7 mouse cellular contexts compared by ENCODE assay signal in the genomic region with DNA sequence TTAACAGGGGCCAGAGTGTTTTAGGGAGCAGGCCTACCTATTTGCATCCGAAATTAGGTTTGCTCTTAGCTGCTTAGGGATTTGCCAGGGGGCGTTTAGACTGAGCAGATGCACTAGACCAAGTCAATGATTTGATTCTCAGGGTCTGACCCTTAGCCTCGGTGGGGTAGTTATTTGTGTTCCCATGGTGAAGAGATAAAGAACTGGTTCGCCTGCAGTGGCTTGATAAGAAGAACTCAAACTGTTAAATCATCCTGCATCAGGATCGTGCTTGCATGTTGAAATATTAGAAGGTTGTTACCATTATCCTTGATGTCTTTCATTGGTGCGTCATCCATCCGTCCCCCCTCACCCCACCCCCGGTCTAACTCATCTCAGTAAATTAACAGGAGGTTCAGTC. TPM values are rescaled to one million over a fixed set of nuclear protein-coding genes. Genes with fewer than 3 reads are reported as not detected.
DNase-seq lines count a peak whose midpoint lies in the region; ATAC-seq and TF ChIP-seq lines count a peak whose summit lies in the region.

No protein-coding gene starts in this region.

- H3K9me3 ChIP-seq in intestine, embryonic 14.5 days (ENCODE audit: control insufficient read depth, low read length), result no peaks in the 10 kb centered on the region
- no peaks in the 10 kb centered on the region for H3K9me3 ChIP-seq in midbrain, postnatal 0 days (ENCODE audit: low read length)

- peak; percentile 37 for ATAC-seq in intestine, embryonic 14.5 days (replicated peaks; ENCODE audit: low FRiP score, low TSS enrichment, low read depth)
- ATAC-seq in midbrain, postnatal 0 days (ENCODE audit: low FRiP score), result no peak

- WGBS in intestine, embryonic 14.5 days, result 18% methylated on average over 8 of the region's 8 CpGs
- 21% methylated on average over 8 of the region's 8 CpGs for WGBS in midbrain, postnatal 0 days

- H3K4me1 ChIP-seq in intestine, embryonic 14.5 days (replicated peaks; ENCODE audit: control insufficient read depth, insufficient read depth, low read length), result peaks cover 2% of the 10 kb centered on the region; the same call in 1 of the 2 replicates
- no peaks in the 10 kb centered on the region for H3K4me1 ChIP-seq in midbrain, postnatal 0 days (ENCODE audit: insufficient read depth, low read length)

- peak overlapping the region; percentile 44 for H3K4me2 ChIP-seq in intestine, embryonic 14.5 days (ENCODE audit: low read length)
- H3K4me2 ChIP-seq in midbrain, postnatal 0 days (ENCODE audit: low read depth, low read length, poor library complexity, severe bottlenecking), result peak overlapping the region; percentile 52

- DNase-seq in layer of hippocampus, postnatal 14 days (ENCODE audit: low spot score in 2 of 2), result peak; percentile 12 to 15
- DNase-seq in layer of hippocampus, adult 9-10 months (ENCODE audit: low spot score), result no peak
- DNase-seq in NIH3T3 (ENCODE audit: low read depth), result peak; percentile 61
- DNase-seq in embryo, embryonic 9.5 days (ENCODE audit: extremely low spot score), result peak; percentile 23
- DNase-seq in intestine, embryonic 14.5 days (ENCODE audit: low spot score), result peak; percentile 53
- peak; percentile 2 for DNase-seq in midbrain, postnatal 0 days (ENCODE audit: low spot score)
- DNase-seq in urinary bladder, adult 2 months (ENCODE audit: low spot score), result no peak

- TF ChIP-seq CTCF in midbrain, postnatal 0 days (IDR thresholded peaks at IDR 0.05), result no peak

- peak overlapping the region; percentile 52 for H3K4me3 ChIP-seq in intestine, embryonic 14.5 days (ENCODE audit: low read depth, low read length)
- H3K4me3 ChIP-seq in midbrain, postnatal 0 days (ENCODE audit: low read depth, low read length), result peak overlapping the region; percentile 52

- no peak overlapping the region for H3K9ac ChIP-seq in intestine, embryonic 14.5 days (ENCODE audit: low read length)
- 0 out of 2 replicates have a peak overlapping the region, but pooled peaks have one; percentile 87 for H3K9ac ChIP-seq in midbrain, postnatal 0 days (replicated peaks; ENCODE audit: low read length, poor library complexity, severe bottlenecking)

- no peaks in the 10 kb centered on the region for H3K27me3 ChIP-seq in intestine, embryonic 14.5 days (replicated peaks; ENCODE audit: control insufficient read depth, insufficient read depth, low read length)
- H3K27me3 ChIP-seq in midbrain, postnatal 0 days (ENCODE audit: insufficient read depth, low read length), result no peaks in the 10 kb centered on the region

- H3K27ac ChIP-seq in intestine, embryonic 14.5 days (ENCODE audit: low read depth), result peak overlapping the region; percentile 57; the same call in 1 of the 2 replicates
- peak overlapping the region; percentile 94 for H3K27ac ChIP-seq in midbrain, postnatal 0 days (ENCODE audit: low read depth, low read length)

- H3K36me3 ChIP-seq in intestine, embryonic 14.5 days (ENCODE audit: control insufficient read depth, insufficient read depth, low read length), result no peaks in the 10 kb centered on the region
- H3K36me3 ChIP-seq in midbrain, postnatal 0 days (ENCODE audit: insufficient read depth, low read length), result no peaks in the 10 kb centered on the region

RNA-seq across cellular contexts. Expression of a gene that starts 1.7 kb away (rescaled TPM):
- total RNA-seq in layer of hippocampus, postnatal 14 days (2021), result 10 to 100 TPM; 30.6 to 40.6 TPM
- polyA plus RNA-seq in intestine, embryonic 14.5 days (2014; fragmentation: Nextera tagmentation; extraction: Ambion mirVana), result 25.2 and 34.1 TPM in 2 replicates
- 20.7 and 32.2 TPM in 2 replicates for total RNA-seq in midbrain, postnatal 0 days (2014; rRNA removed)
- 12.1 and 14.0 TPM in 2 replicates for polyA plus RNA-seq in midbrain, postnatal 0 days (2015; fragmentation: Nextera tagmentation; extraction: Ambion mirVana)
- 88.1 and 111 TPM in 2 replicates for polyA plus RNA-seq in urinary bladder, adult 2 months (2012; rRNA removed)

RNA-seq across cellular contexts. Expression of a gene that starts 8.6 kb away (rescaled TPM):
- not detected for total RNA-seq in layer of hippocampus, postnatal 14 days (2021)
- polyA plus RNA-seq in intestine, embryonic 14.5 days (2014; fragmentation: Nextera tagmentation; extraction: Ambion mirVana), result 3.7 and 4.0 TPM in 2 replicates
- not detected in 2 replicates for total RNA-seq in midbrain, postnatal 0 days (2014; rRNA removed)
- not detected in 2 replicates for polyA plus RNA-seq in midbrain, postnatal 0 days (2015; fragmentation: Nextera tagmentation; extraction: Ambion mirVana)
- not detected in 2 replicates for polyA plus RNA-seq in urinary bladder, adult 2 months (2012; rRNA removed)

Comparison
In these comparisons a context has a peak if more than half of its experiments do, and no peak if none do; other contexts are left out.
1. DNase-seq: peak in layer of hippocampus, postnatal 14 days (2 of 2), NIH3T3 (single experiment), embryo, embryonic 9.5 days (single experiment), intestine, embryonic 14.5 days (single experiment) and midbrain, postnatal 0 days (single experiment); none in layer of hippocampus, adult 9-10 months (single experiment) and urinary bladder, adult 2 months (single experiment).